In the genomic region with DNA sequence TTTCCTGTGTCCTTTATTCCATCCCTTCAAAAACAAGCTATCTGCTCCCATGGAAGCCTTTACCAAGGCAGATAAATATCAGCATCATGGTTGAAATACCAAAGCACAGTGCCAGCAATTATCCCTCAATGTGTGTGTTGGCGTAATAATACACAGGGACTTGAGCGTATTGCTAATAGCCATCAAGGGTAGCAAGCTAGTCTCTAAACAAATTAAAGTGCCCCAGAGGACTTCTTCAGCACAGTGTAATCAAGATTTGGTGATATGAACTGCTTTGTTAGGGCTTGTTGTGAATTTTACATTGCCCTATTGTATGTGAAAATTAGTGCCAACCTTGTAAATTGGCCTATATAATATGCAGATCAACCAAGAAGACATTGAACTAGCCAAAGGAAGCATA, we compare ENCODE assay signal across 27 mouse cellular contexts.
"Had no signal": no experiment of that assay in that cellular context is flagged by ENCODE, and none has a peak within 500 bp of the region (broad histone marks: within the 10 kb centered on the region; RNA-seq: fewer than 3 reads in every experiment).

No protein-coding gene starts in this region.

- ATAC-seq: forebrain, embryonic 13.5 days; forebrain, embryonic 14.5 days; forebrain, embryonic 15.5 days; forebrain, embryonic 16.5 days; forebrain, postnatal 0 days had no signal

- H3K4me3 ChIP-seq: embryonic facial prominence, embryonic 12.5 days; embryonic facial prominence, embryonic 13.5 days; embryonic facial prominence, embryonic 15.5 days; erythroblast, embryonic 14.5 days; forebrain, embryonic 12.5 days; forebrain, embryonic 13.5 days; forebrain, embryonic 15.5 days; gastrocnemius, adult 2 months; heart, adult 2 months had no signal

- H3K36me3 ChIP-seq: embryonic facial prominence, embryonic 12.5 days; embryonic facial prominence, embryonic 13.5 days; embryonic facial prominence, embryonic 15.5 days; forebrain, embryonic 12.5 days; forebrain, embryonic 15.5 days had no signal

- H3K27ac ChIP-seq: embryonic facial prominence, embryonic 12.5 days; embryonic facial prominence, embryonic 13.5 days; embryonic facial prominence, embryonic 15.5 days; forebrain, embryonic 12.5 days; forebrain, embryonic 13.5 days; forebrain, embryonic 15.5 days; gastrocnemius, adult 2 months; heart, adult 2 months had no signal

- H3K27me3 ChIP-seq: embryonic facial prominence, embryonic 12.5 days; embryonic facial prominence, embryonic 13.5 days; embryonic facial prominence, embryonic 15.5 days; forebrain, embryonic 12.5 days; forebrain, embryonic 13.5 days; forebrain, embryonic 15.5 days had no signal

- DNase-seq: cerebellum, adult 2 months; cerebellum, adult 8-10 months; cerebellum, adult 9-10 months; cerebellum, adult 9-11 months; cerebellum, postnatal 10 days; cerebellum, postnatal 14 days; cerebellum, postnatal 25 days; cerebellum, postnatal 36 days; embryo, embryonic 11 days; forebrain, postnatal 0 days; gastrocnemius, adult 2 months; gastrocnemius, postnatal 10 days; gastrocnemius, postnatal 14 days; gastrocnemius, postnatal 25 days; gastrocnemius, postnatal 36 days; heart, adult 11 months; heart, adult 18-20 months; heart, adult 2 months had no signal

- H3K4me2 ChIP-seq: embryonic facial prominence, embryonic 12.5 days; embryonic facial prominence, embryonic 13.5 days; embryonic facial prominence, embryonic 15.5 days; forebrain, embryonic 12.5 days; forebrain, embryonic 13.5 days; forebrain, embryonic 15.5 days had no signal

- H3K9ac ChIP-seq: embryonic facial prominence, embryonic 12.5 days; embryonic facial prominence, embryonic 13.5 days; embryonic facial prominence, embryonic 15.5 days; forebrain, embryonic 12.5 days; forebrain, embryonic 13.5 days; forebrain, embryonic 15.5 days; forebrain, postnatal 0 days had no signal

- H3K4me1 ChIP-seq: embryonic facial prominence, embryonic 12.5 days; embryonic facial prominence, embryonic 13.5 days; embryonic facial prominence, embryonic 15.5 days; forebrain, embryonic 13.5 days had no signal

- H3K9me3 ChIP-seq: embryonic facial prominence, embryonic 12.5 days; embryonic facial prominence, embryonic 13.5 days; embryonic facial prominence, embryonic 15.5 days; forebrain, embryonic 12.5 days; forebrain, embryonic 13.5 days; forebrain, embryonic 15.5 days had no signal
